Mouse (Mus musculus): ENCODE data around the gene Plxnb1.

Gene Plxnb1

DNA sequence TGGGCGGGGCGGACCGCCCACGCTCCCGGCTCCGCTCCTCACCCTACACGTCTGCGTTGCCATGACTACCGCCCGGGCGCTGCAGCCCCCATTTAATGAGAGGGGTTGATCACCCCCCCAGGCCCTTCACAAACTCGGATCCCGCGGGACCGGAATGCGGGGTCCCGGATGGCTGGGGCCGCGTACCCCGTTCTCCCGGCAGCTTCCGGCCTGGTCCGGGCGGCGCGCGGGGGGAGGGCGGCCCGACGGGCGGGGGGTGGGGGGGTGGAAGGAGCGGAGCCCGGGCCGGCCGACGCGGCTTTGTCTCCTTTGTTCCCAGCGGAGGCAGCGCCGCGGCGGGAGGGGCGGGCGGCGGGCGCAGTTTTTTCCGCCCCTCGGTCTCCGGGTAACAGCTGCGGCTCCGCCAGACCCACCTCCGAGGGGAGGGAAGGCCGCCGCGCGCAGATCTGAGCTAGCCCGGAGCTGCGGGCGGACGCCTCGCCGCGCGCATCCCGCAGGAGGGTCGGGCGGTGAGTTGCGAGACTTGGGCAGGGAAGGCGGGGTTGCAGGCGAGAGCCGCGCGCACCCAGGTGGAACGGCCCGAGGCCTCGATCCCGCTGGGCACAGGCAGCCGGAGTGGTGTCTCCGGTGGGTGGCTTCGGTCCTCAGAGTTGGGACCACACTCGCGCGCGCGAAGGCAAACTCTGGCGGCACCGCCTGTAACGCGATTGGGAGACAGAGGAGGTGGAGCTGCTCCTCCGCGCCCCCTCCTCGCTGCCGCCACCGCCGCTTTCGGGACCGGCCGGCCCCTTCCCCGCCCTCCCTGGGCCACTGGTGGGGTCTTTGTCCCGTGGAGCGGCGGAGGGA, at the start of gene Plxnb1:
Gene Plxnb1 (plus strand): TSS at position 253 of the 846 bp plus-strand sequence.
- no peak for DNase-seq (ENCODE audit: extremely low read depth, low read depth)

DNA sequence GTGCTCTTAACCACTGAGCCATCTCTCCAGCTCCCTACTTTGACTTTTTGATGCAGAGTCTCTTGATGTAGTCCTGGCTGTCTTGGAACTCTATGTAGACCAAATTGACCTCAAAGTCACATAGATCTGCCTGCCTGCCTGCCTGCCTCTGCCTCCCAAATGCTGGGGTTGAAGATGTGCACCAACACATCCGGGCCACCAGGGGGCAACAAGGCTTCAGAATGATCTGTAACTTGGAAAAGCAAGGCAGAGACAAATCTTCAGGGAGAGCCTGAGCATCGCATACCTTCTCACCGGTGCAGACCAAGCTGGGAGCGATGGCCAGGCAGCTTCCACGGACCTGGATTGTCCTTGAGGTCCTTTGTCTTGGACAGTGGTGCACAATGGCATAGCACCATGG, 48.9 kb upstream of the Plxnb1 start:
- no peak for DNase-seq (ENCODE audit: extremely low read depth, low read depth)

DNA sequence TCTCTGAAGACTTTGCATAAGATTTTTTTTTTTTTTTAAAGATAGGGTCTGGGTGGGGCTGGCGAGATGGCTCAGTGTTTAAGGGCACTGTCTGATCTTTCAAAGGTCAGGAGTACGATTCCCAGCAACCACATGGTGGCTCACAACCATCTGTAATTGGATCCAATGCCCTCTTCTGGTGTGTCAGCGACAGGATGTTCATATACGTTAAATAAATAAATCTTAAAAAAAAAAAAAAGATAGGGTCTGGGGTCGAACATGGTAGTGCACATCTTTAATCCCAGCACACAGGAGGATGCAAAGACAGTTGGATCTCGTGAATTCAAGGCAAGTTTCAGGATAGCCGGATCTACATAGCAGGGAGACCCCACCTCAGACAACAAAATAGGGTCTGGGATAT, 45.9 kb upstream of the Plxnb1 start:
- DNase-seq (ENCODE audit: extremely low read depth, low read depth): no peak

DNA sequence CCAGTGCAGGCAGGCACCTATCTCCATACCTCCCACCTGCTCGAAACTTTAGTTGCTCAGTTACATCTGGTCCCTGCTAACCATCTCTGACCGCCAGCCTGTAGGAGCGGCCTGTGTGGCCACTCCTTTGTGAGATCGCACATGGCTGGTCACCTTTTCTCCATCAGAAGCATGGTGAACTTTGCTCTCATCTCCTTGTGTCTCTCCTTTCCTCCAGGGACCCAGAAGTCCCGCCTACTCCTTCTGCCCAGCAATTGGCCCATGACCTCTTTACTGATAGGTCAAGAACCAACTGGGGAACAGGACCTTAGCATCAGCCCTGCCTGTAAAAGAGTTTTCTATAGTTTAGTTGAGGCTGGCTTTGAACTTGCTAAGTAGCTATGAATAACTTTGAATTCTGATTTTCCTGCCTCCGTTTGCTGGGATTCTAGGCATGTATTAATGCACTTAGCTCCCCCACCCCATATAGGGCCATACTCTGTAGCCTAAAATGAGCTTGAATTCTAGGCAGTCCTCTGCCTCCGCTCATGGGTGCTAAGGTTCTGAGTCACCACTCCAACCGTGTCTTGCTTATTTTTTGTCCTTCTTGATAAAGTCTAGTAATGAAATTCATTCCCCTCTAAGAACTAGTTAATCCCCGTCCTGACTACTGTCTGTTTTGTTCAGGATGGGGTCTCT, 45.1 kb upstream of the Plxnb1 start:
- DNase-seq (ENCODE audit: extremely low read depth, low read depth): no peak

DNA sequence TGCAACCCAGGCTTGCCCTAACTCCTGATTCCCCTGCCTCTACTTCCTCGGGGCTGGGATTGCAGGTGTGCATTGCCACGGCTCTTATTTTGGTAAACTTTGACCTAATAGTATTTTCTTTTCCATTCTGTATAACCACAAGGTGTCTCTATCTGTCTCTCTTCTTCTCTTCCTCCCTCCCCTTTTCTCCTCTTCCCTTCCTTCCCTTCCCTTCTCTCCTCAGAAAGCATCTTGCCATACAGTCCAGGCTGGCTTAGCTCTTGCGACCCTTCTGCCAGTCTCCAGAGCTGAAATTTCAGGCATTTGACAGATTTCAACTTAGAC, 44.6 kb upstream of the Plxnb1 start:
- DNase-seq (ENCODE audit: extremely low read depth, low read depth): no peak

DNA sequence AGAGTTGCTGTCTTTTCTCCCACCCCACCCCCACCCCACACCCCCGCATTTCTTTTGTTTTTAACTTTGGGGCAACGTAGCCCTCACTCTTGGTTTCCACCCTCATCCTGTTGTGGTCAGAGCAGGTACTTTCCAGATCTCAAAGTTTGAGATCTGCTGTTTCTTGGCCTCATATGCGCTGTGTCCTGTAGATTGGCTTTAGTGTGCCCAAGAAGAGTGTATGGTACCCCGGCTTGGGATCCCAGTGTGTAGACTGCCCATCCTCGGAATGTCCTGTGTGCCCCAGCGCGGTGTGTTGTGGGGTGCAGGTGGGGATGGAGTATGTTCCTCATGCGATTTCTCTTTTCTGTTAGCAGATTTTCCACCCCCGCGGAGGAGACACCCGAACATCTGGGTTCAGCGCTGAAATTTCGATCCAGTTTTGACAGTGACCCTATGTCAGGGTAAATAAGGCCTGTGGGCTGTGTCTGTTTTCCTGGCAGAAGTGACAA, 44.1 kb upstream of the Plxnb1 start:
- DNase-seq (ENCODE audit: extremely low read depth, low read depth): no peak

DNA sequence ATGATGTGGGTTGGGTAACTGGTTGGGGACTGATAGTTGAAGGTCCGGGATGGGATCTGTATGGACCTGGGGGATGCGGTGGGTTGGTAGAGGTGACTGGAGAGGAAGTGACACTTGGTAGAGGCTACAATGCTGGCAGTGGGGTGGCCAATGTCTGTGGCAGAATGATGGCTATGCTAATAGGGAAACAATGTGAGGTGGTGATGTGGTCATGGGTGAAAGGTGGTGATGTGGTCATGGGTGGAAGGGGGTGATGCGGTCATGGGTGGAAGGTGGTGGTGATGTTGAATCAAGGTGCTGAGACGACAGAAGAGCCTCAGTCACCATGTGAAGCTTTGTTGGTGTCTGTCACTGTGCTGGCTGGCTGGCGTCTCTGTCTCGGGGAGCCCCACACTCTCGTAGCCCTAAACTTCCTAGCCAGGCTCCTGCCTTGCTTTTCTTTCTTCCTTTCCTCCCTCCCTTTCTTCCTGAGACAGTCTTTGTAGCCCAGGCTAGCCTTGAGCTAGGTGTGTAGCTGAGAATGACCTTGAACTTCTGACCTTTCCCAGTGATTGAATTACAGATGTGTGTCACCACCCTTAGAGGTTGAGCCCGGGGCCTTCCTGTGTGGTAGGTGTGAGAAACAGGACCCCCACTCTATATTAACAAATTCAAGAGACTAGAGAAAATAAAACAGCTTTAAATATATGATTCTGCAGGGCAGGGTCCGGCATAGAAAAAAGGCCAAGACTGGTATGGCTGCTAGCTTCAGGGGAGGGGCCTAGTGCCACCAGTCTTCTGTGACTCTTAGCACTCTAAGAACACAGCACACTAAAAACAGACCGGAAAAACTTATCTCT, 43.3 kb upstream of the Plxnb1 start:
- DNase-seq (ENCODE audit: extremely low read depth, low read depth): no peak

DNA sequence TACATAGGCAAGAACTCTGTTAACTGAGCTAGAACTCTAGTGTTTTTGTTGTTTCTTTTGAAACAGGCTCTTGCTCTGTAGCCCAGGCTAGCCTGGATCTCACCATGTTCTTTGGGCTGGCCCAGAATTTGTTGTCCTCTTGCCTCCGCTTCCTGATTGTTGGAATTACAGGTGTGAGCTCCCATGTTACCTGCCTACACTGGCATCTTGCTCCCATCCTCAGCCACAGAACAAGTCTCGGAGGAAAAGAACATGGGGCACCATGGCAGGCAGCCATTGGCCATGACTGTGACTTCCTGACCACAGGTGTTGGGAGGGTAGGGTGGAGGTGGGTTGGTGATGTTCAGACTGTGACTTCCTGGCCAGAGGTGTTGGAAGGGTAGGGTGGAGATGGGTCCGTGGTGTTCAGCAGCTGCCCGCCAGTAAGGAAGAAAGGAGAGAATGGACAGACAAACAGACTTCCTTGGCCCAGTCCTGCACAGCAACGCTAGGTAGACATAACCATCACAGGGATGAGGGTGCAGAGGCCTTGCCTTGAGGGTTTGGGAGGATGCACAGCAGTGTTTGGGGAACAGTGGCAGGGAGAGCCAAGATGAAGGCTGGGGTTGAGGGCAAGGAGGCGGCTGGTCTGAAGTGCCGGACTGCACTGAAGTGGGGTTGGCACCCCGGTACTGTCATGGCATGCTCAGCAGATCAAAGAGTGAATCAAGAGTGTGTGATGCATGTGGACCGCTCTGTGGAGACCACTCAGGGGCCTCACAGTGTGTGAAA, 42.5 kb upstream of the Plxnb1 start:
- DNase-seq (ENCODE audit: extremely low read depth, low read depth): no peak

DNA sequence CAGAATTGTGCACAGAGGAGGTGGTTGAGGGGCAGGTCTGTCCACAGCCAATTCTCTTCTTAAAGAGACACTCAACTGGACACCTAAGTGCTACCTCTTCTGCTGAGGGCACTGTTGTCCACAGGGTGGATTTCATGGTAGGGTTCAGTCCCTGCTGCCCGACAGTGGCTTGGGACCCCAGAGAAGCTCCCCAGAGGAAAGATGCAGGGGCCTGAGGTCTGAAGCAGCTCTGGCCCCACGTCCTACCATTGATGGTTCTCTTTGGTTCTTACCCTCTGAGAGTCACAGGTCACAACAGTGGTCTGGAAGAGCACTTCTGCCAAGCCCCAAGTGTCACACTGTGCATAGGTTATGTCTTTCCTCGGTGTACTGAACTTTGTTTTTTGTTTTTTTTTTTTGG, 41.8 kb upstream of the Plxnb1 start:
- no peak for DNase-seq (ENCODE audit: extremely low read depth, low read depth)

DNA sequence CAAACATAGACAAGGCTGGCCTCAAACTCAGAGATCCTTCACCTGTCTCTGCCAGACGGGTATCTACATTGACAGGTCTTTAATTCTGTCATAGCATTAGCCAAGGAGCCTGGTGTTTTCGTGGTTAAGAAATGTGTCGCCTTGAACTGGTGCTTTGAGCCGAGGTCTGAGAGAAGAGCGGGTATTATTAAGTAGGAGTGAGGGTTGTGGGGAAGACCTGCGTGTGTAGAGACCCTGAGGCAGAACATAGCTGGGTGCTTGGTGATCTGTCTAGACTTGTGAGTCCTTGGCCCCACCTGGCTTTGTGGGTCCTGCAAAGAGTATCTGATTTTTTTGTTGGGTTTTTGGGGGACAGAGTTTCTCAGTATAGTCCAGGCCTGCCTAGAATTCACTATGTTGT, 41.3 kb upstream of the Plxnb1 start:
- no peak for DNase-seq (ENCODE audit: extremely low read depth, low read depth)

DNA sequence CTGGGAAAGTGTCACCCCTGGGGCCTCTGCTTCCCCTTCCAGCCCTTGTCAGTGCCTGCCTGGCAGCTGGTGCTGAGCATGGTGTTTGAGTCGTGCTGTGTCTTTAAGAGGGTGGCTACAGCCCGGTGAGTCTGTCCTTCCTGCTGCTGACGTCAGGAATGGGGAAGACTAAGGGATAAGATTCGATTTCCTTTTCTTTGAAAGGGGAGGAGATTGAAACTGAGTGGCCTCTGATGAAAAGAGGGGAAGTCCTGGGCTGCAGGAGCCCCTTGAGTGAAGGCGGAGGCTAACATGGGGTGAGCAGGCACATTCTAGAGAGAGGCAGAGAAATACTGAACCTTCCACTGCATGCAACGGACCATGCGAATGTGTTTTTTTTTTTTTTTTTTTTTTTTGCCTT, 40.5 kb upstream of the Plxnb1 start:
- DNase-seq (ENCODE audit: extremely low read depth, low read depth): peak; percentile 93

DNA sequence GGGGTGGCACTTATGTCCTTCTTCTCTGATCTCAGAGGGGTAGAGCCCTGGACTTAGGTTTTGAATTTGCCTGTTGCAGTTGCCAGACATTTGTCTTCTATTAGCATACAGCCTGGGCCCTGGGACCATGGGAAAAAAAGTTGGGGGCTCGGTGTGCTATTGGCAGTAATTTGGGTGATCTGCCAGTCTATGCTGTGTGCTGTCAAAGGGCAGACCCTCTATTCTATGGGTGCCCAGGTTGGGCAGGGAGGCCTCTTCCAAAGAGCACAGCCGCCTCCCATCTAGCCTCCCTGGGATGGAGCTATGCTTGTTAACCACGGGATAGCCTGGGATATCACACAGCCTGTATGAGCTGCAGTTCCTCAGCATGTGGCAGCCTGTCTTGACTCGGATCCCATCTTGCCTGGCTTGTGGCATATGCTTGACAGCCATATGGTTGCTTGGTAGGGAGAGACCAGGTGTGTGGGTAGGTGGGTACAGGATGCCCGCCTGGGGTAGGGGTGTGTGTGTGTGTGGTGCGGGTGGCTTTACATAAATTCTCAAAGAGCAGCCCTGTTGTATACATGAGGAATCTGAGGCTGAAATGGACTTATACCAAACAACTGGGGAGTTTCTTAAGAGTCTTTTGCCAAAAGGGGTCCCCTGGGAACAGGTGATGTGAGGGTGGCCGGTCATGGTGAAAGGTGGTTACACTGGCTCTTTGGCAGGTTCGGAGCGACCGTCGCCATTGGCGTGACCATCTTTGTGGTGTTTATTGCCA, 39.7 kb upstream of the Plxnb1 start:
- DNase-seq (ENCODE audit: extremely low read depth, low read depth): no peak

DNA sequence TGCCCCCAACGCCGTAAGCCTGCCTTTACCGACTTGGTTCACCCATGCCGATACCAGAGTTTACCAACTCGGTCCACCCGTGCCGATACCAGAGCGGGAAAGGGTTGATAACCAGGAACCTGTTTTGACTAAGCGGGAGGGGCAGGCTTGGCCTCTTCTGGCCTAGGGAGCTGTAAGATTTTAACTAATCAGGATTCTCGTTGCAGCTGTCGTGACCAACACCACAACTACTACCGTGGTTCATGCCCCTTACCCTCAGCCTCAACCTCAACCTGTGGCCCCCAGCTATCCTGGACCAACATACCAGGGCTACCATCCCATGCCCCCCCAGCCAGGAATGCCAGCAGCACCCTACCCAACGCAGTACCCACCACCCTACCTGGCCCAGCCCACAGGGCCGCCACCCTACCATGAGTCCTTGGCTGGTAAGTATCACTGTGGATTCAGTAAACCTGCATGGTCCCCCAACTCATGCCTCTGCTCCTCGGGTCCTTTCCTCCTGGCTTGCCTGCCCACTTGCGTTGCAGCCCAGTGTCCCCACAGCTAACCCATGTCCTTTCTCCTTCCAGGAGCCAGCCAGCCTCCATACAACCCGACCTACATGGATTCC, 39.0 kb upstream of the Plxnb1 start:
- DNase-seq (ENCODE audit: extremely low read depth, low read depth): no peak

DNA sequence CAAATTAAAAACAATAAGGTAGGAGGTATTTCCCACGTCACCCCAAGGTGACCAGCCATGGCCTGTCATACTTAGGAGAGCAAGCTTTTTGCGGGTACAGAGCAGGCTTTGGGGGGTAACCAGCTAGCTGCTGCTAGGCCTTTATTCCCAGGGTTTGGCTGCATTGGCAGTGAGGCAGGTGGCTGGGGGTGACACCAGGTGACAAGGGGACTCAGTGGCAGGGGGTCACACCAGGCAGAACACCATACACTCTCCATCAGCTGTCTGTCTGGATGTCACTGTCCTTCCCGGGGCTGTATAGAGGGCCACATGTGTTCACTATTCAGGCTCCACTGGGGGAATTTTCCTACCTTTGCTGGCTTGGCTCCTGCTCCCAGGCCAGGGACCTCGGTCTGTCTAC, 38.3 kb upstream of the Plxnb1 start:
- no peak for DNase-seq (ENCODE audit: extremely low read depth, low read depth)

DNA sequence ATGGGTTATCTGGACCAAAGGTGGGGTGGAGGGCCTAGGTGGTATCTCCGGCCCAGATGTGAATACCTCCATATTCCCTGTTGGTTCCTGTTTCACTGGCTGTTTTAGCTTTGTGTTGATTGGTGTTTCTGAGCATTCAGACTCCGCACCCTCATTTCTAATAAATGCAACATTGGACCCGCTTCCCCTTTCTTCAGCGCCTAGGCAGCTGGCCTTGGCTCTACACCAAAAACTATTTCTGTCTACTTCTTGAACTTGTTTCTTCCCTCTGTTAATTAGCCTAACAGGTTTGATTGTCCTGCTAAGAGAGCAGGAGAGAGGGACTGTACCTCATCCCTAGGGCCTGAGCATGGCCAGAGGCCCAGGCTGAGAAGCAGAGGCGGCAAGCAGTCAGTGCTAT, 37.6 kb upstream of the Plxnb1 start:
- peak; percentile 68 for DNase-seq (ENCODE audit: extremely low read depth, low read depth)

DNA sequence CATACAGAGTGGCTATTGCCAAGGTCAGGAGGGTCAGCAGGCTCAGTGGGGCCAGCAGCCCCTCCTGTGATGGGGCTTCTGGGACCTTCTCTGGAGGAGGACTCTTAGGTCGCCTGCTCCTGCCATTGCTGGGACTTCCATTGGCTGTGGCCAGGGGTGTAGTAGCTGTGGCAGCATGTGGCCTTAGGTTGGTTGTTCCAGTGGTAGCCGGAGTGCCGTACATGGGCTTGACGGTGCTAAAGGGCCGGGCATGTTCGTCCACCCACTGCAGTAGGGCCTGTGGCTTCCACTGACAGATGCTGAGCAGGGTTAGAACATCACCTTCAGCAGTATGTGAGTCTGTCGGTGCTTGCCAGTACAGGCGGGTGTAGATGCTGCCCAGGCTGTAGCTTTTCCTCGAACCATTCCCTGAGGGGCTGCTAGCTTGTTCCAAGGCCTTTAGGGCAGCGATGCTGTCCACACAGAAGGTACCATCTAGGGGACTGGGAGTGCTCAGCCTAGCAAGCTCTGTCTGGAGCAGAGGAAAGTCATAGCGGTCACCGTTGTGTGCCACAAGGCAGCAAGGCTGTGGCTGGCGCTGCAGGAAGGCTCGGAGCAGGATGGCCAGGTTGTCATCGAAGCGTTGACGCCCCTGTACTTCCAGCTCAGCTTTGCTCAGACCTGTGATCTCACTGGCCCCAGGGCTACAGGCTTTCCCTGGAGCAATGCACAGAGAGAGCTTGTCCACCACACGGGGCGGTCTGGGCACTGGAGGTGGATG, 37.0 kb upstream of the Plxnb1 start:
- DNase-seq (ENCODE audit: extremely low read depth, low read depth): no peak

DNA sequence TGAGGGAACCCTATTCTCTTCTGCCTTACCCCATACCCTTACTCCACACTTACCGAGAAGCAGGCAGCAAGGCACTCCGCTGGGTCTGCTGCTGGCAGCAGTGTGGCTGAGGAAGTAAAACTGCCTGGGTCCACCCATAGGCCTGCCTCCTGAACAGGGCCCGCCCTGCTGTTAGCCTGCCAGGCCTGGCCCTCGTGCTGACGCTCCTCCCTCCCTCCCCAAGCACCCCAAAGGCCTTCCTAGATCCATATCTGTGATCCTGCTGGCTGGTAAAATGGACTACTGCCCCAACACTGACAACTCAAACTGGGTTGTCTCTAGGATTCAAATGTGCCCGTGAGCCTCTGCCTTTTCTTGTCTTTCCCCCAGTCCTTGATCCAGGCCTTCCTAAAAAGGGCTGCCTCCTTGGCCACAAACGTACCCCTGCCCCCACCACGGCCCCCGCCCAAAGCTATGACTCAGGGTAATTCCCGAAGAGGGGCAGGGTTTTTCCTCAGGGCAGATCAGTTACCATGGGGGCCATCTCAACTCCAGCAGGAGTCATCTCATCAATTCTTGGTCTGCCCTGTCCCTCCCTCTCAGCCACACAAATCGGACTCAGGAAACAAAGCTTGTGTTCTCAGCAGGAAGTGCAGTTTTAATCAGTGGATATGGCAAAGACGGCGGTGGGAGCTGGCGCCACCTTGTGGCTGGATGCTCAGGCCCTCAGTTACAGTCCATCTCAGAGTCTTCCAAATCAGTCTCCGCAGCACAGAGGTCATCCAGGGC, 35.9 kb upstream of the Plxnb1 start, which contains the start of gene Trex1:
Gene Trex1 (minus strand): TSS at position 599 of the 768 bp plus-strand sequence.
- DNase-seq (ENCODE audit: extremely low read depth, low read depth): peak; percentile 82

DNA sequence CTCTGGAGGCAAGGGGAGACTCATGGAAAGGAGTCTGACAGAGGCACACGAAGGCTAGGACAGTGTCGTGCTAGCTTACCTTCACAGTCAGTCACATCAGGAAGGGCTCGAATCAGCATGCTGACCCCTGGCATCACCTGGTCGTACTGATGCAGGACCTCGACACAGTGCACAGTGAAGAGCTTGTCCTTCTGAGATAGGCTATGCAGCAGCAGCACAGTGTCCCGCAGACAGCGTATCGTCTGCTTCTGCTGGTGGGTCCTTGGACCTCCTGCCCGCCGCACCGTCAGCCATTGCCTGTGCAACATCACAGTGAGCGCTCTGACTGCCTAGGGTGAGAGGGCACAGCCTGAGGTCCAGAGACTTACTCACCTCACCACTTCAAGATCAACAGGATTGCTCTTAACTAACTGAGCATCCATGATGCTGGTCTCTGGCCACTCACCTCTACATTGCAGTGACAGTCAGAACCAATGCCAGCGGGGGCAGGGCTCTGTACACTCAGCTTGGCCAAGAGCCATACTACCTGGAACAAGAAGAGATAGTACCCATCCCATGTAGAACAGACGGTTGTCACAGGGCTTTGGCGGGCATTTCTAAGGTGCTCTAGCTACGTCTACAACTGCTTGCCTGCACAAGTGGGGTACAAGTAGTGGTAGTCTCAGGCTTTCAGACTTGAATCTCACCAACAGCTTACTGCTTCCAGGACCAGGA, 34.8 kb upstream of the Plxnb1 start:
- no peak for DNase-seq (ENCODE audit: extremely low read depth, low read depth)
